Comparison of ENCODE assay signal across 19 mouse cellular contexts in genomic region chr5:108689091-108689490, GRCm38 (mm10). TPM values are rescaled to one million over a fixed set of nuclear protein-coding genes. Genes with fewer than 3 reads are reported as not detected.
DNase-seq lines count a peak whose midpoint lies in the region; ATAC-seq and TF ChIP-seq lines count a peak whose summit lies in the region.
"Had no signal": no experiment of that assay in that cellular context is flagged by ENCODE, and none has a peak within 500 bp of the region (broad histone marks: within the 10 kb centered on the region; RNA-seq: fewer than 3 reads in every experiment).

No protein-coding gene starts in this region.

- no peak overlapping the region for H3K27ac ChIP-seq in hindbrain, postnatal 0 days
- no peak overlapping the region for H3K27ac ChIP-seq in hindbrain, embryonic 11.5 days (ENCODE audit: low read depth, low read length)
- no peak overlapping the region for H3K27ac ChIP-seq in midbrain, embryonic 11.5 days (ENCODE audit: low read depth, low read length)
- no peak overlapping the region for H3K27ac ChIP-seq in midbrain, embryonic 10.5 days (replicated peaks)
- H3K27ac ChIP-seq: embryonic facial prominence, embryonic 10.5 days; heart, embryonic 13.5 days; hindbrain, embryonic 12.5 days had no signal

- H3K27me3 ChIP-seq in hindbrain, postnatal 0 days (ENCODE audit: insufficient read depth, low read length), result peaks cover 3% of the 10 kb centered on the region; the same call in 1 of the 2 replicates
- H3K27me3 ChIP-seq in hindbrain, embryonic 11.5 days (ENCODE audit: control insufficient read depth, insufficient read depth, low read length), result peaks cover 7% of the 10 kb centered on the region
- H3K27me3 ChIP-seq in midbrain, embryonic 11.5 days (ENCODE audit: control insufficient read depth, insufficient read depth, low read length), result peaks cover 14% of the 10 kb centered on the region
- H3K27me3 ChIP-seq in midbrain, embryonic 10.5 days (ENCODE audit: low read depth, poor library complexity, severe bottlenecking), result peaks cover 25% of the 10 kb centered on the region
- H3K27me3 ChIP-seq: heart, embryonic 13.5 days had no signal

- WGBS in hindbrain, postnatal 0 days, result 57% methylated on average over 5 of the region's 5 CpGs
- 74% methylated on average over 5 of the region's 5 CpGs for WGBS in hindbrain, embryonic 11.5 days
- 70% methylated on average over 5 of the region's 5 CpGs for WGBS in midbrain, embryonic 11.5 days
- WGBS in midbrain, embryonic 10.5 days, result 76% methylated on average over 5 of the region's 5 CpGs
- 70% methylated on average over 5 of the region's 5 CpGs for WGBS in lung, adult 2 months

- H3K9me3 ChIP-seq in hindbrain, postnatal 0 days (ENCODE audit: low read length), result no peaks in the 10 kb centered on the region
- no peaks in the 10 kb centered on the region for H3K9me3 ChIP-seq in hindbrain, embryonic 11.5 days (ENCODE audit: control insufficient read depth, low read length)
- no peaks in the 10 kb centered on the region for H3K9me3 ChIP-seq in midbrain, embryonic 11.5 days (ENCODE audit: control insufficient read depth, low read length)
- H3K9me3 ChIP-seq in midbrain, embryonic 10.5 days (replicated peaks), result no peaks in the 10 kb centered on the region
- H3K9me3 ChIP-seq: embryonic facial prominence, embryonic 10.5 days; heart, embryonic 13.5 days; hindbrain, embryonic 12.5 days had no signal

- H3K4me1 ChIP-seq in hindbrain, postnatal 0 days (ENCODE audit: insufficient read depth, low read length), result no peaks in the 10 kb centered on the region
- H3K4me1 ChIP-seq in hindbrain, embryonic 11.5 days (replicated peaks; ENCODE audit: control insufficient read depth, insufficient read depth, low read length), result no peaks in the 10 kb centered on the region
- peaks cover 9% of the 10 kb centered on the region; the same call in 1 of the 2 replicates for H3K4me1 ChIP-seq in midbrain, embryonic 11.5 days (ENCODE audit: control insufficient read depth, insufficient read depth, low read length)
- peaks cover 22% of the 10 kb centered on the region for H3K4me1 ChIP-seq in midbrain, embryonic 10.5 days
- H3K4me1 ChIP-seq in lung, adult 2 months (ENCODE audit: control insufficient read depth, insufficient read depth, low read length), result peaks cover 4% of the 10 kb centered on the region; the same call in 1 of the 2 replicates

- no peak for TF ChIP-seq POLR2A in lung, adult 2 months (IDR thresholded peaks at IDR 0.05; ENCODE audit: borderline replicate concordance, extremely low read depth, low read depth, low read length)

- no peak for ATAC-seq in hindbrain, postnatal 0 days
- no peak for ATAC-seq in hindbrain, embryonic 11.5 days (ENCODE audit: low FRiP score)
- ATAC-seq in midbrain, embryonic 11.5 days (ENCODE audit: low FRiP score), result no peak
- ATAC-seq: hindbrain, embryonic 16.5 days had no signal

- no peak overlapping the region for H3K4me2 ChIP-seq in hindbrain, postnatal 0 days (ENCODE audit: low read depth, low read length)
- no peak overlapping the region for H3K4me2 ChIP-seq in hindbrain, embryonic 11.5 days (replicated peaks; ENCODE audit: low read depth, low read length)
- no peak overlapping the region for H3K4me2 ChIP-seq in midbrain, embryonic 11.5 days
- H3K4me2 ChIP-seq: heart, embryonic 13.5 days; hindbrain, embryonic 12.5 days had no signal

- H3K9ac ChIP-seq in hindbrain, postnatal 0 days (replicated peaks; ENCODE audit: low read length), result no peak overlapping the region
- H3K9ac ChIP-seq in hindbrain, embryonic 11.5 days (ENCODE audit: low read depth, low read length), result no peak overlapping the region
- no peak overlapping the region for H3K9ac ChIP-seq in midbrain, embryonic 11.5 days (ENCODE audit: low read length)
- H3K9ac ChIP-seq: heart, embryonic 13.5 days; hindbrain, embryonic 12.5 days had no signal

- no peak overlapping the region for H3K4me3 ChIP-seq in hindbrain, postnatal 0 days (ENCODE audit: low read length)
- no peak overlapping the region for H3K4me3 ChIP-seq in hindbrain, embryonic 11.5 days (ENCODE audit: low read depth, low read length)
- H3K4me3 ChIP-seq in midbrain, embryonic 11.5 days (ENCODE audit: low read depth, low read length), result no peak overlapping the region
- no peak overlapping the region for H3K4me3 ChIP-seq in midbrain, embryonic 10.5 days
- H3K4me3 ChIP-seq in lung, adult 2 months (replicated peaks; ENCODE audit: extremely low read depth, low read depth, low read length), result no peak overlapping the region
- H3K4me3 ChIP-seq: embryonic facial prominence, embryonic 10.5 days; heart, embryonic 13.5 days; hindbrain, embryonic 12.5 days had no signal

- TF ChIP-seq CTCF in hindbrain, postnatal 0 days (IDR thresholded peaks at IDR 0.05; ENCODE audit: low read depth), result no peak
- TF ChIP-seq CTCF in lung, adult 2 months (IDR thresholded peaks at IDR 0.05; ENCODE audit: insufficient read depth, low read length), result no peak

- H3K36me3 ChIP-seq in hindbrain, postnatal 0 days (ENCODE audit: insufficient read depth, low read length), result no peaks in the 10 kb centered on the region
- H3K36me3 ChIP-seq in hindbrain, embryonic 11.5 days (ENCODE audit: control insufficient read depth, insufficient read depth, low read length), result no peaks in the 10 kb centered on the region
- H3K36me3 ChIP-seq in midbrain, embryonic 11.5 days (ENCODE audit: control insufficient read depth, insufficient read depth, low read length), result no peaks in the 10 kb centered on the region
- no peaks in the 10 kb centered on the region for H3K36me3 ChIP-seq in midbrain, embryonic 10.5 days
- H3K36me3 ChIP-seq: hindbrain, embryonic 12.5 days had no signal

- peak; percentile 65 for DNase-seq in hindbrain, postnatal 0 days (ENCODE audit: low spot score)
- no peak for DNase-seq in hindbrain, embryonic 11.5 days (ENCODE audit: low spot score)
- peak; percentile 85 for DNase-seq in midbrain, embryonic 11.5 days (ENCODE audit: low spot score, missing footprints)
- no peak for DNase-seq in midbrain, embryonic 10.5 days (ENCODE audit: low spot score)
- DNase-seq in brain, adult 2 months (ENCODE audit: low read depth, low spot score), result peak; percentile 61
- peak; percentile 34 for DNase-seq in mesoderm, embryonic 11.5 days (ENCODE audit: low read depth, low spot score)
- no peak for DNase-seq in lung, adult 2 months
- no peak for DNase-seq in kidney, adult 8-10 months
- DNase-seq: adrenal gland, postnatal 10 days; cerebellum, adult 18-20 months; cerebellum, adult 9-11 months; gastrocnemius, postnatal 36 days; heart, adult 11 months; heart, postnatal 36 days had no signal

RNA-seq across cellular contexts. Expression of gene Fgfrl1, which starts 3.1 kb away (rescaled TPM):
- 38.5 and 42.7 TPM in 2 replicates for total RNA-seq in hindbrain, postnatal 0 days (2014; rRNA removed)
- 11.3 and 12.1 TPM in 2 replicates for polyA plus RNA-seq in hindbrain, postnatal 0 days (2015; fragmentation: Nextera tagmentation; extraction: Ambion mirVana)
- 11.9 and 13.6 TPM in 2 replicates for polyA plus RNA-seq in hindbrain, embryonic 11.5 days (2014; fragmentation: Nextera tagmentation; extraction: Ambion mirVana)
- 11.9 and 15.0 TPM in 2 replicates for polyA plus RNA-seq in midbrain, embryonic 11.5 days (2014; fragmentation: Nextera tagmentation; extraction: Ambion mirVana)
- 11.0 and 14.9 TPM in 2 replicates for polyA plus RNA-seq in midbrain, embryonic 10.5 days (2016; fragmentation: Nextera tagmentation; extraction: Ambion mirVana)
- 48.5 and 48.7 TPM in 2 replicates for polyA plus RNA-seq in lung, adult 2 months (2012; rRNA removed)

RNA-seq across cellular contexts. Expression of gene Slc26a1, which starts 13.7 kb away (rescaled TPM):
- 6.3 and 12.6 TPM in 2 replicates for total RNA-seq in hindbrain, postnatal 0 days (2014; rRNA removed)
- 3.5 and 3.6 TPM in 2 replicates for polyA plus RNA-seq in hindbrain, postnatal 0 days (2015; fragmentation: Nextera tagmentation; extraction: Ambion mirVana)
- 0.48 and 0.91 TPM in 2 replicates for polyA plus RNA-seq in hindbrain, embryonic 11.5 days (2014; fragmentation: Nextera tagmentation; extraction: Ambion mirVana)
- 0.69 and 0.81 TPM in 2 replicates for polyA plus RNA-seq in midbrain, embryonic 11.5 days (2014; fragmentation: Nextera tagmentation; extraction: Ambion mirVana)
- 0.56 and 0.93 TPM in 2 replicates for polyA plus RNA-seq in midbrain, embryonic 10.5 days (2016; fragmentation: Nextera tagmentation; extraction: Ambion mirVana)
- polyA plus RNA-seq in lung, adult 2 months (2012; rRNA removed), result 0.05 and 0.11 TPM in 2 replicates
- total RNA-seq: gastrocnemius, adult 8-10 months; gastrocnemius, postnatal 36 days; heart, postnatal 36 days had no signal

RNA-seq across cellular contexts. Expression of gene Dgkq, which starts 19.6 kb away (rescaled TPM):
- total RNA-seq in hindbrain, postnatal 0 days (2014; rRNA removed), result 48.2 and 64.4 TPM in 2 replicates
- 19.3 and 20.0 TPM in 2 replicates for polyA plus RNA-seq in hindbrain, postnatal 0 days (2015; fragmentation: Nextera tagmentation; extraction: Ambion mirVana)
- 8.2 and 9.5 TPM in 2 replicates for polyA plus RNA-seq in hindbrain, embryonic 11.5 days (2014; fragmentation: Nextera tagmentation; extraction: Ambion mirVana)
- polyA plus RNA-seq in midbrain, embryonic 11.5 days (2014; fragmentation: Nextera tagmentation; extraction: Ambion mirVana), result 8.6 TPM in 2 replicates
- polyA plus RNA-seq in midbrain, embryonic 10.5 days (2016; fragmentation: Nextera tagmentation; extraction: Ambion mirVana), result 12.8 and 15.1 TPM in 2 replicates
- polyA plus RNA-seq in lung, adult 2 months (2012; rRNA removed), result 24.5 and 27.5 TPM in 2 replicates

RNA-seq across cellular contexts. Expression of gene Idua, which starts 29.0 kb away (rescaled TPM):
- 4.9 and 11.4 TPM in 2 replicates for total RNA-seq in hindbrain, postnatal 0 days (2014; rRNA removed)
- 8.0 and 8.2 TPM in 2 replicates for polyA plus RNA-seq in hindbrain, postnatal 0 days (2015; fragmentation: Nextera tagmentation; extraction: Ambion mirVana)
- polyA plus RNA-seq in hindbrain, embryonic 11.5 days (2014; fragmentation: Nextera tagmentation; extraction: Ambion mirVana), result 8.7 and 9.4 TPM in 2 replicates
- 9.2 TPM in 2 replicates for polyA plus RNA-seq in midbrain, embryonic 11.5 days (2014; fragmentation: Nextera tagmentation; extraction: Ambion mirVana)
- polyA plus RNA-seq in midbrain, embryonic 10.5 days (2016; fragmentation: Nextera tagmentation; extraction: Ambion mirVana), result 11.5 and 13.3 TPM in 2 replicates
- polyA plus RNA-seq in lung, adult 2 months (2012; rRNA removed), result 28.4 and 34.5 TPM in 2 replicates

RNA-seq across cellular contexts. Expression of gene Tmem175, which starts 59.5 kb away (rescaled TPM):
- total RNA-seq in hindbrain, postnatal 0 days (2014; rRNA removed), result 43.6 and 50.0 TPM in 2 replicates
- 38.7 and 40.6 TPM in 2 replicates for polyA plus RNA-seq in hindbrain, postnatal 0 days (2015; fragmentation: Nextera tagmentation; extraction: Ambion mirVana)
- polyA plus RNA-seq in hindbrain, embryonic 11.5 days (2014; fragmentation: Nextera tagmentation; extraction: Ambion mirVana), result 20.4 and 22.3 TPM in 2 replicates
- 20.9 and 22.1 TPM in 2 replicates for polyA plus RNA-seq in midbrain, embryonic 11.5 days (2014; fragmentation: Nextera tagmentation; extraction: Ambion mirVana)
- 19.8 and 24.0 TPM in 2 replicates for polyA plus RNA-seq in midbrain, embryonic 10.5 days (2016; fragmentation: Nextera tagmentation; extraction: Ambion mirVana)
- polyA plus RNA-seq in lung, adult 2 months (2012; rRNA removed), result 32.0 and 50.5 TPM in 2 replicates

Comparison
In these comparisons a context has a peak if more than half of its experiments do, and no peak if none do; other contexts are left out.
1. DNase-seq: peak in hindbrain, postnatal 0 days (single experiment), midbrain, embryonic 11.5 days (single experiment), brain, adult 2 months (single experiment) and mesoderm, embryonic 11.5 days (single experiment); none in hindbrain, embryonic 11.5 days (single experiment), midbrain, embryonic 10.5 days (single experiment), lung, adult 2 months (single experiment) and kidney, adult 8-10 months (0 of 2).